Mouse (Mus musculus) erythroblast, adult 5-6 weeks (primary cell): Measurements from ENCODE around the gene Ugt2b38. TPM values are rescaled to one million over a fixed set of nuclear protein-coding genes. Genes with fewer than 3 reads are reported as not detected.
"Not testable (repeated sequence)": the region's sequence is repeated elsewhere in the genome, so short reads cannot be mapped to it uniquely, and the experiment has no call there.

Experiments used
- ATAC-seq: replicated peaks from 2 replicates; pipeline ENCODE4 v1.8.0; 2016; ENCODE audit warnings: moderate number of reproducible peaks, mild to moderate bottlenecking, moderate TSS enrichment, inconsistent platforms; ENCODE audit not compliant: poor library complexity, low FRiP score, severe bottlenecking
- total RNA-seq, 2 experiments: library from RNA; stranded (forward) in 1 of 2; stranded (reverse) in 1 of 2; fragments of 150-400 nt in 1 of 2; fragments of 200-764, 138-1000 nt in 1 of 2; gene quantifications; 2 replicates each; pipeline versions ENCODE4 v1.2.3 to v1.2.4; 2015 to 2017; ENCODE audit warnings: low replicate concordance in 2 of 2

Ugt2b38 gene
- total RNA-seq (2015; ENCODE audit: low replicate concordance) (not detected in 2 replicates), total RNA-seq (2017; ENCODE audit: low replicate concordance) (not detected in 2 replicates)

DNA sequence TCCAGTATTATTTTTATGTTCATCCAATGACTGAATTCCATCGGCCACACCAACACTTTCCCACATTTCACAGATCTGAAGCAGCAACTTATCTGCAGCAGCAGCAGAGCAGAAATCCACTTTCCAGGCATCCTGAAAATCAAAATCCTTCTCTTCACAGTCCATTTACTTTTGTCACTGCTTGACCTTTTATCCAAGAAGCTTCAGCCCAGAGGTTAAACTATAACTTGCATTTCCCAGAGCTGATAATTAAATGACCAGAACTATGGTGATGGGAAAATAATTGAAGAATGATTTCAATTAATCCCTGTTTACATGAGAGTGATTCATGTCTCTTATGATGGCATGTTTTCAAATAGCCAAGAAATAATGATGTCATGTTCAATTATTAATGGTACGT is at the start of gene Ugt2b38:
Ugt2b38 (minus strand) TSS at position 163 of the 400 bp plus-strand sequence.
- not testable (repeated sequence) for ATAC-seq

- ATAC-seq: no peak
Measured at GRCm38 (mm10) chr5:87458810-87459209, 34.8 kb upstream of the Ugt2b38 start.

- ATAC-seq: no peak
Measured at GRCm38 (mm10) chr5:87457701-87458100, 33.7 kb upstream of the Ugt2b38 start.

DNA sequence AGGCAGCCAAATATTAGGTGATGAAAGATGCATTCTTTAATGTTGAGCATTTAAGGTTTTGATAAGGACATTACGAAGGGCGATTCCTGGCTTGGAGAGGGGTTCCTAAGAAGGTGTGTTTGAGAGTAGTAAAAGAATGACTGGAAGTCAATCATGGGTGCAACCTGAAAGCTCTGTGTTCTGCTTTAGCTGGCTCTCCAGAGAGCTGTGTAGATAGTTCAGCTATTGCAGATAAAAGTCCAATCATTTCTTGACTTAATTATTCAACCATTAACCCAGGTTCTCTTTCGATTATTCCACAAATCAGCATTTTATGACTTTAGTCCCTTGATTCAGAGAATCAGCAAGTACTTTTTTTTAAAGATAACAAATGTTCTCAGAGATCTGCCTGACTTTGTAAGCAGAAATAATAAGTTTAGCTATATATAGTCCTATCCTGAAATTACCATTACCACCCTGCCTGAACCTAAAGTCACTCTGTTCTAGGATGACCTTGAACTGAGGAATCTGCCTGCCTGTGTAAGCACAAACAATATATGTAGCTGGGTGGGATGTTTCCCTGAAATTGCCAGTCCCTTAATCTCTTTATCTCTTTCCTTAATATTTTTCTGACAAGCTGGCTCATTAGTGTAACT is 32.3 kb upstream of the Ugt2b38 start:
- ATAC-seq: no peak

DNA sequence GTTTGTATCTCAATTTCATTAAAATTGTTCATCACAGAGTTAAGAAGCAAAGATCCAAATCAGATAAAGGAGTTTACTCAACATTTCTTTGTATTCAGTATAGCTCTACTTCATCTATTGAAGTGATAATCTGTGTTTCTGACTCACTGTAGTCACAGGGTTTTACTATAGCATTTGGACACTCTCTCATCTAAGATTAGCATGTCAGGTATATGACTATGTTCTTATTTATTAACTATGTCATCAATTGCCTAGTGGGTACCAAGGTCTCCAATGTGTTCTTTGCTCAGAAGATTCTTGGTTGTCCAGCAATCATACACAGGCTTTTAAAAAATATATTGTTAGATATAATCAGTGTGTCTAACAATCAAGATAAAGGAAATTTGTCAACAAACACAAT is 31.5 kb upstream of the Ugt2b38 start:
- no peak for ATAC-seq

GRCm38 (mm10) chr5:87452514-87452913 is 28.5 kb upstream of the Ugt2b38 start:
- not testable (repeated sequence) for ATAC-seq

GRCm38 (mm10) chr5:87436264-87436663 is 12.3 kb upstream of the Ugt2b38 start:
- ATAC-seq: no peak

DNA sequence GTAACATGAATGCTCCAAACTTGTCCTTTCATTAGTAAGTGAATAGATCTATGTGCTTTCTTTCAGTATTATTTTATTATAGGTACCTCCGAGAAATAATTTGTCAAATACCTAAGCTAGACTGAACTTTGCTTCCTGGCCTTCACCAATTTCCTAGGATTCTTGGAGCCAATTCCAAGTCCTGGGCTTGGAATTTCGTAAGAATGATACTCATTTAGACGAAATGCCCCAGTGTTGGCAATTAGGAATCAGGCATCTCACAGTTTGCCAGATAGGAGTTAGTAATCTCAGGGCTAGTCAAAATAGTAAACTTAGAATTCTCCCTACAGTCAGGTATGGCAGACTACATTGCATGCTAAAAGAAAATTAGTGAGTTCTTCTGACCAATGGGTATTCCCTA is 1.7 kb upstream of the Ugt2b38 start:
- no peak for ATAC-seq

DNA sequence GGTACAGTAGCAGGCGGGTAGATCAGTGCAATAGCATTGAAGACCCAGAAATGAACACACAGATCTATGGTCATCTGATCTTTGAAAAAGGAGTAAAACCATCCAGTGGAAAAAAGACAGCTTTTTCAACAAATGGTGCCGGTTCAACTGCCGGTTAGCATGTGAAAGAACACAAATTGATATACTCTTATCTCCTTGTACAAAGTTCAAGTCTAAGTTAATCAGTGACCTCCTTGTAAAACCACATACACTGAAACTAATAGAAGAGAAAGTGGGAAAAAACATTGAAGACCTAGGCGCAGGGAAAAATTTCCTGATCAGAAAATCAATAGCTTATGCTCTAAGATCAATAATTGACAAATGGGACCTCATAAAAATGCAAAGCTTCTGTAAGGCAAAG is 27.0 kb downstream of the Ugt2b38 start:
- ATAC-seq: no peak

DNA sequence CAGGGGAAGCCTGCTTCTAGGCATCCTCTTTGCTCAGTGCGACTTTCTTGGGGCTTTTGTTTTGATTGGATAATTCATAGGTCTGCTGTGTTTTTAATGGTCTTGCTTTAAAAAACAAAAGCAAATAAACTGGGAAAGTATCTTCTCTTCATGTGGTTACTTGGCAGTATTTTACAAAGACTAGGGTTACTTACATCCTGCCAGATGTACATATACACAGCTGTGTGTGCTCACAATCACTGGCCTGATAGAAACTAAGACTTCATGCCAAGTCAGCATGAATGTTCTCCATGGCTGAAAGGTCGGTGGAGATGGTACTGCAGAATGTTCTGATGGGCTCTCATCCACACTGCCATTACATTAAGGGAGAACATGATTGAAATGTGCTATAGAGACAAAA is 33.2 kb downstream of the Ugt2b38 start:
- no peak for ATAC-seq

- no peak for ATAC-seq
Measured at GRCm38 (mm10) chr5:87380234-87380633, 43.8 kb downstream of the Ugt2b38 start.

DNA sequence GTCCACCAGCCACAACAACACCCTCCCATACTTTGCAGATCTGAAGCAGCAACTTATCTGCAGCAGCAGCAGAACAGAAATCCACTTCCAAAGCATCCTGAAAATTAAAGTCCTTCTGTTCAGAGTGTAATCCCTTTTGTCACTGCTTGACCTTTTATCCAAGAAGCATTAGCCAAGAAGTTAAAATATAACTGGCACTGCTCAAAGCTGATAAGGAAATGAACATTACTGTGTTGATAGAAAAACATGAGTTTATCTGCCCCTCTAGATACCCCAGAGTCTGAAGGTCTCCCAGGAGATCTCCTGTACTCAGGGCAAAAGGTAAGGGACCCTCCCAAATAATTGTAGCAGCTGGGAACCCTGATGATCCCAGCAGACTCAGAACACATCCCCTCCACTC is 44.2 kb downstream of the Ugt2b38 start:
- no peak for ATAC-seq

DNA sequence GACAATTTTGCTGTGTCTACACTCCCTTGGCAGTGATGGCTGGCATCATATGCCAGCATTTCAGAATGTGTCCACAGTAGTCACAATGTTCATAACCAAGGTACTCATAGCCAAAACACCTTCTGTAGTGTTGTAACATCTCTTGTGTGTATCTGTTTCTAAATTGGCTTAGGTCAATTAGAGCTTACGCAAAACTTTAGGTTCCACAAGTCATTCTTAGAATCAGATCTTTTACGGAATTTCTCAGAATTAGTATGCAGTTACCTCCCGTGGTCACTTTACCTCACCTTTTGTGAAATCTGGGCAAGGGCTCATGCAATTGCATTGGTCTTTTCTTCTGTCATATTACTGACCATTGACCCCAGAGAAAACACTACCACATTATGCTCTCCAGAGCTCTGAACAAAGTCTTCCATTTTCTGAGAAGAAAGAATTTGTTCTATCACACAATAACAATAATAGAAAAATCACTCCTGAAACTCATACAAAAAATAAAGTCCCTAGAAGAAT is 48.1 kb downstream of the Ugt2b38 start:
- ATAC-seq: no peak

DNA sequence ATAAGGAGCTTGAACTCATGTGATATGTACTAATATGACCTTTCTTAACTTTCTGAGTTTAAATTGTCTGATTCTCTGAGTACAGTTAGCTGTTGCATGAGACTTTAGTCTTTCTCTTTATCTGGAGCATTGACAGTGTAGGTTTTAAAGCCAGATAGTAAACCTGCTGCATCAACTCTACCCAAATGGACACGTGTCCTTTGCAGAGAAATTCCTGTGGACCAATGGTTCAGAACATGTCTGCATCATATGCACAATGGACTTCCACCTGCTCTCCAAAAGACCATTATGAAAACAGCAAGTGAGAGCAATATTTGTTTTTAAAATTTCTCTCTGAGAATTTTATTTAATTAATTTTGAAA is 50.5 kb downstream of the Ugt2b38 start:
- ATAC-seq: no peak

DNA sequence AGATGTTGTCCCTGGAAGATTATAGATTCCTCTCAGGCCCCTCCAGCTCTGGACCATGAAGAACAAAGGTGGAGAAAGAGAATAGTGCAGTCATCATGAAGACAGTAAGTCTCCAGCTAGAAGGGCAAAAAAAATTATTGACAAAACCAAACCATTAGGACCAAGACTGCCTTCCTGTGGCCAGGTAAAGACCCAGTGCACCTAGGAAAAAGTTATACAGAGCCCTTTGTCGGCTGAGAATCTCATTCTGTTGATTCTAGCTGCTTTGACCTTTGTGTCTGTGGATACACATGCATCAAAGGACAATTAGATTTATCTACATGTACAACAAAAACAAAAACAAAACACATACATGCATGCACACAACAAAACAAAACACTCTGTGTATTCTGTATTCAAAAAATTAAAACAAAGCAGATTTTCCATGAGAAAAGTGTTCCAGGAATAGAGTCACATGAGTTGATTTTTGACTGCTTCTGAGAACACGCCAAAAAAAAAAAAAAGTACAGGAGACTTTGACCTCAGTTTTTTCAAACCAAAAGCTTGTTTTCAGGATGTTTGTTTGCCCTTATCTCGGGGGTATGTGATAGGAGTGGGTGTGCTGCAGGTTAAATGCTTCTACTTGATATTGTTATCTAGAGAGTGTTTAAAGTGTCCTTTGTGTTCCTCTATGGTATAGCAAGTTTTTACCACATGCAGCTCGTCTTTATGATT is 51.1 kb downstream of the Ugt2b38 start:
- not testable (repeated sequence) for ATAC-seq

Other genes with a start within 250 kb of the Ugt2b38 start
- not detected in 2 replicates for gene Ugt2b37, start 169.4 kb downstream of the Ugt2b38 start, total RNA-seq (2015; ENCODE audit: low replicate concordance)
- not detected in 2 replicates for gene Ugt2b37, start 169.4 kb downstream of the Ugt2b38 start, total RNA-seq (2017; ENCODE audit: low replicate concordance)
- gene Ugt2a3, start 87.0 kb downstream of the Ugt2b38 start, total RNA-seq (2015; ENCODE audit: low replicate concordance): not detected in 2 replicates
- not detected in 2 replicates for gene Ugt2a3, start 87.0 kb downstream of the Ugt2b38 start, total RNA-seq (2017; ENCODE audit: low replicate concordance)
- not detected in 2 replicates for gene Ugt2a2, start 58.1 kb upstream of the Ugt2b38 start, total RNA-seq (2015; ENCODE audit: low replicate concordance)
- gene Ugt2a2, start 58.1 kb upstream of the Ugt2b38 start, total RNA-seq (2017; ENCODE audit: low replicate concordance): not detected in 2 replicates
- gene Gm43638, start 62.6 kb upstream of the Ugt2b38 start, total RNA-seq (2015; ENCODE audit: low replicate concordance): not detected in 2 replicates
- not detected in 2 replicates for gene Gm43638, start 62.6 kb upstream of the Ugt2b38 start, total RNA-seq (2017; ENCODE audit: low replicate concordance)
- gene Ugt2a1, start 66.7 kb upstream of the Ugt2b38 start, total RNA-seq (2015; ENCODE audit: low replicate concordance): not detected in 2 replicates
- gene Ugt2a1, start 66.7 kb upstream of the Ugt2b38 start, total RNA-seq (2017; ENCODE audit: low replicate concordance): not detected in 2 replicates
- gene Sult1b1, start 114.0 kb upstream of the Ugt2b38 start, total RNA-seq (2015; ENCODE audit: low replicate concordance): not detected in 2 replicates
- gene Sult1b1, start 114.0 kb upstream of the Ugt2b38 start, total RNA-seq (2017; ENCODE audit: low replicate concordance): not detected in 2 replicates
- not detected in 2 replicates for gene Sult1d1, start 144.8 kb upstream of the Ugt2b38 start, total RNA-seq (2015; ENCODE audit: low replicate concordance)
- not detected in 2 replicates for gene Sult1d1, start 144.8 kb upstream of the Ugt2b38 start, total RNA-seq (2017; ENCODE audit: low replicate concordance)
- gene Sult1e1, start 167.4 kb upstream of the Ugt2b38 start, total RNA-seq (2015; ENCODE audit: low replicate concordance): not detected in 2 replicates
- gene Sult1e1, start 167.4 kb upstream of the Ugt2b38 start, total RNA-seq (2017; ENCODE audit: low replicate concordance): not detected in 2 replicates
- not detected in 2 replicates for gene Csn1s1, start 242.0 kb upstream of the Ugt2b38 start, total RNA-seq (2015; ENCODE audit: low replicate concordance)
- not detected in 2 replicates for gene Csn1s1, start 242.0 kb upstream of the Ugt2b38 start, total RNA-seq (2017; ENCODE audit: low replicate concordance)